Comparison of ENCODE assay signal across 15 mouse cellular contexts in genomic region chr11:11506187-11506586, GRCm38 (mm10). TPM values are rescaled to one million over a fixed set of nuclear protein-coding genes. Genes with fewer than 3 reads are reported as not detected.
DNase-seq lines count a peak whose midpoint lies in the region.
"Had no signal": no experiment of that assay in that cellular context is flagged by ENCODE, and none has a peak within 500 bp of the region (broad histone marks: within the 10 kb centered on the region; RNA-seq: fewer than 3 reads in every experiment).

No protein-coding gene starts in this region.

- peak; percentile 46 to 79 for DNase-seq in thymus, adult 18-20 months
- no peak for DNase-seq in thymus, postnatal 4 days
- DNase-seq in induced T-regulatory cell, adult 2 months (ENCODE audit: low read depth), result peak; percentile 80
- peak; percentile 84 for DNase-seq in thymus, postnatal 0 days (ENCODE audit: low spot score)
- no peak for DNase-seq in layer of hippocampus, adult 9-11 months
- DNase-seq in ovary, postnatal 36 days (ENCODE audit: low spot score), result no peak
- no peak for DNase-seq in left cerebral cortex, adult 8-10 months (ENCODE audit: low spot score in 2 of 2)
- DNase-seq: adrenal gland, postnatal 36 days; cerebellum, adult 18-20 months; cerebellum, postnatal 36 days; heart, postnatal 14 days; kidney, adult 9 months; kidney, postnatal 36 days had no signal

RNA-seq across cellular contexts. Expression of gene Zpbp, which starts 44.0 kb away (rescaled TPM):
- polyA plus RNA-seq in thymus, postnatal 0 days (2015; fragmentation: Nextera tagmentation; extraction: Ambion mirVana), result 1.5 and 1.6 TPM in 2 replicates
- 1 to 10 TPM; 1.1 to 1.5 (median 1.5) TPM for total RNA-seq in left cerebral cortex, adult 8-10 months (2022)
- polyA plus RNA-seq: C2C12 had no signal

RNA-seq across cellular contexts. Expression of gene Spata48, which starts 44.3 kb away (rescaled TPM):
- polyA plus RNA-seq in thymus, postnatal 0 days (2015; fragmentation: Nextera tagmentation; extraction: Ambion mirVana), result 5.1 and 5.9 TPM in 2 replicates
- total RNA-seq in left cerebral cortex, adult 8-10 months (2022), result under 1 TPM; 0.62 to 0.91 (median 0.80) TPM
- total RNA-seq: granulocyte monocyte progenitor cell, adult 5-6 weeks had no signal
- polyA plus RNA-seq: C2C12 had no signal

Comparison
In these comparisons a context has a peak if more than half of its experiments do, and no peak if none do; other contexts are left out.
1. DNase-seq: peak in thymus, adult 18-20 months (2 of 2), induced T-regulatory cell, adult 2 months (single experiment) and thymus, postnatal 0 days (single experiment); none in thymus, postnatal 4 days (single experiment), layer of hippocampus, adult 9-11 months (single experiment), ovary, postnatal 36 days (single experiment) and left cerebral cortex, adult 8-10 months (0 of 2).